Mouse (Mus musculus): ENCODE results near the gene Hnrnpdl. TPM values are rescaled to one million over a fixed set of nuclear protein-coding genes. Genes with fewer than 3 reads are reported as not detected.

Hnrnpdl gene
- total and polyA plus RNA-seq, 2 experiments from 2014 or later = 207 to 236 TPM

DNA sequence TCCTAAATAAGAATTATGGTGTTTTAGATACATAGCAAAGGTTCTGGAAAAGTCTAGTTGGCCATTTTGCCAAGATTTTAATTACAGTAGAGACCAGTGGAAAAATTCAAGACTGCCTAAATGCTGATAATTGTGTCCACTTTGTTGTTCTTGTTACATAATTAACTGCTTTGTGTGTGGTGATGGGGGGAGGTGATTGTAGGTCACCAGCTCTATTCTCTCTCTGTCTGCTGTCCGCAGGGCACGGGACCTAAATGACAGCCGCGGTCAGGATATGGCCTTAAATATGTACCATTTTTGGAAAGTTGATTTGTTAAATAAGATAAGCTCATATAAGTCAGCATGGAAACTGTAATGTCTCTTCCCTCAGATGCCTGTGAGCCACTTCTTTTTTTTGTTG, 1.8 kb upstream of the Hnrnpdl start:
- no peaks in the 10 kb centered on the region for H3K9me3 ChIP-seq (ENCODE audit: low read length)
- no peak for DNase-seq
- H3K27ac ChIP-seq (ENCODE audit: low read depth, low read length) = no peak overlapping the region
- peak overlapping the region; percentile 82 for H3K4me3 ChIP-seq (ENCODE audit: low read depth, low read length)
- ATAC-seq = no peak
- TF ChIP-seq CTCF (IDR thresholded peaks at IDR 0.05; ENCODE audit: low read depth) = no peak
- WGBS = 62% methylated on average over 4 of the region's 4 CpGs
- H3K9ac ChIP-seq = no peak overlapping the region
- H3K27me3 ChIP-seq (ENCODE audit: insufficient read depth, low read length) = no peaks in the 10 kb centered on the region
- peaks cover 8% of the 10 kb centered on the region for H3K36me3 ChIP-seq (ENCODE audit: insufficient read depth)
- peak overlapping the region; percentile 81 for H3K4me2 ChIP-seq (ENCODE audit: low read depth)
- peaks cover 17% of the 10 kb centered on the region for H3K4me1 ChIP-seq (ENCODE audit: insufficient read depth)

DNA sequence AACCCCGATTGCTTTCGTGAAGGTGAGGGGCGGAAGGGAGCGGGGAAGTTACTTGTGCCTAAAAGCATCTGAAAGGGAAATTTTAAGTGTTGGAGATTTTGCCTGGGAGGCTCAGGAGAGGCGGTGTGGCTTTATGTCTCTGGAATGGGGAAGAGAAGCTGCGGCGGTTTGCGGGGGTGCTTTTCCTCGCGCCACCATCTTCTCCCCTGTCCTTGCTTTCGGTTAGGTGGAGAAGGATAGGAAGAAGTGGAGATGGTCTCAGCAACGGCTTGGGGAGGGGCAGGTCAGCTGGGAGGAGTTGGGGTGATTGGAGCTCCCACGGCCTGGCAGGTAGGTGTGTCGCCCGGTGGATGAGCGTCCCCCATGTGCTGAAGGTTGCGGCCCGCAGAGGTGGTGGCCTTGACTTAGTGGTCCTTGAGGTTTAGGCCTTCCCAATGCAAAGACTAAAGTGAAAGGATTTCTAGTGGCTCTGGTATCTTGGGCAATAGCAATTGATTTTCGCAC, 869 bp upstream of the Hnrnpdl start:
- H3K9ac ChIP-seq = peak overlapping the region; percentile 99
- H3K27me3 ChIP-seq (ENCODE audit: insufficient read depth, low read length) = no peaks in the 10 kb centered on the region
- WGBS = 2% methylated on average over 19 of the region's 19 CpGs
- DNase-seq (no peak), ATAC-seq (peak; percentile 5)
- peaks cover 17% of the 10 kb centered on the region for H3K4me1 ChIP-seq (ENCODE audit: insufficient read depth)
- no peaks in the 10 kb centered on the region for H3K9me3 ChIP-seq (ENCODE audit: low read length)
- no peak for TF ChIP-seq CTCF (IDR thresholded peaks at IDR 0.05; ENCODE audit: low read depth)
- peak overlapping the region; percentile 81 for H3K4me2 ChIP-seq (ENCODE audit: low read depth)
- peaks cover 8% of the 10 kb centered on the region for H3K36me3 ChIP-seq (ENCODE audit: insufficient read depth)
- peak overlapping the region; percentile 100 for H3K27ac ChIP-seq (ENCODE audit: low read depth, low read length)
- H3K4me3 ChIP-seq (ENCODE audit: low read depth, low read length) = peak overlapping the region; percentile 82

GRCm38 (mm10) chr5:100038714-100039601, 506 bp downstream of the Hnrnpdl start:
- 3% methylated on average over 111 of the region's 113 CpGs for WGBS
- peaks cover 10% of the 10 kb centered on the region; the same call in 1 of the 2 replicates for H3K4me1 ChIP-seq (ENCODE audit: insufficient read depth)

GRCm38 (mm10) chr5:100037965-100038713, 1.3 kb downstream of the Hnrnpdl start:
- 0% methylated on average over 36 of the region's 45 CpGs for WGBS
- H3K36me3 ChIP-seq (ENCODE audit: insufficient read depth) = peaks cover 24% of the 10 kb centered on the region
- no peak for TF ChIP-seq CTCF (IDR thresholded peaks at IDR 0.05; ENCODE audit: low read depth)
- peak overlapping the region; percentile 99 for H3K9ac ChIP-seq
- peak; percentile 32 for ATAC-seq
- no peaks in the 10 kb centered on the region for H3K27me3 ChIP-seq (ENCODE audit: insufficient read depth, low read length)
- H3K4me3 ChIP-seq (ENCODE audit: low read depth, low read length) = peak overlapping the region; percentile 82
- H3K27ac ChIP-seq (ENCODE audit: low read depth, low read length) = peak overlapping the region; percentile 100
- peak overlapping the region; percentile 88 for H3K4me2 ChIP-seq (ENCODE audit: low read depth)
- peaks cover 9% of the 10 kb centered on the region; the same call in 1 of the 2 replicates for H3K4me1 ChIP-seq (ENCODE audit: insufficient read depth)
- H3K9me3 ChIP-seq (ENCODE audit: low read length) = no peaks in the 10 kb centered on the region
- DNase-seq = peak; percentile 92

More at GRCm38 (mm10) chr5:100038714-100039601, 506 bp downstream of the Hnrnpdl start:
- Histone ChIP-seq H3K27ac (ENCODE audit: low read depth, low read length) (peak overlapping the region; percentile 100), H3K27me3 (ENCODE audit: insufficient read depth, low read length) (no peaks in the 10 kb centered on the region), H3K4me2 (ENCODE audit: low read depth) (peak overlapping the region; percentile 88), H3K9ac (peak overlapping the region; percentile 99), H3K9me3 (ENCODE audit: low read length) (no peaks in the 10 kb centered on the region), H3K36me3 (ENCODE audit: insufficient read depth) (peaks cover 19% of the 10 kb centered on the region), H3K4me3 (ENCODE audit: low read depth, low read length) (peak overlapping the region; percentile 82)
- peak; percentile 97 for TF ChIP-seq CTCF (IDR thresholded peaks at IDR 0.05; ENCODE audit: low read depth)
- DNase-seq (peak; percentile 98), ATAC-seq (peak; percentile 74)

DNA sequence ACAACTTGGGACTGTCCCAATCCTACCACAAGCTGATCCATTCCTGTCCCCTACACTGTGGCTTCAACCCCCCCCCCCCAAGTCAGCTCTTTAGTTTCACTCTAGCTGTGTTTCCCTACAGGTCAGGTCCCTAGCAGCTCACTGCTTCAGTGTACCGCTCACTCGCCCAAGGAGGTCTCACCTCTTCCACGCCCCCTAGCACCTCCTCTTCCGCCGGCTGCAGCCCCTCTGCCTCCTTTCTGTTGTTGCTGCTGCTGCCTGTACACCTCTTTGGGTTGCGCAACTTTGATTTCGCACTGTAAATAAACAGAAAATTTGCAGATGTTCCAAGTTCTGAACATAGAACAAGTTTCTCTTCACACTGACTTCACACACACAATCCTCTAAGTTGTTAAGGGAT, 2.8 kb downstream of the Hnrnpdl start:
- Histone ChIP-seq H3K27ac (ENCODE audit: low read depth, low read length) (no peak overlapping the region), H3K4me2 (ENCODE audit: low read depth) (peak overlapping the region; percentile 88), H3K36me3 (ENCODE audit: insufficient read depth) (peaks cover 37% of the 10 kb centered on the region), H3K9me3 (ENCODE audit: low read length) (no peaks in the 10 kb centered on the region), H3K9ac (no peak overlapping the region), H3K4me3 (ENCODE audit: low read depth, low read length) (peak overlapping the region; percentile 82), H3K4me1 (ENCODE audit: insufficient read depth) (peaks cover 3% of the 10 kb centered on the region; the same call in 1 of the 2 replicates), H3K27me3 (ENCODE audit: insufficient read depth, low read length) (no peaks in the 10 kb centered on the region)
- no peak for ATAC-seq
- no peak for DNase-seq
- 14% methylated on average over 7 of the region's 7 CpGs for WGBS
- no peak for TF ChIP-seq CTCF (IDR thresholded peaks at IDR 0.05; ENCODE audit: low read depth)

- Histone ChIP-seq H3K27ac (ENCODE audit: low read depth, low read length) (no peak overlapping the region), H3K4me2 (ENCODE audit: low read depth) (peak overlapping the region; percentile 88), H3K27me3 (ENCODE audit: insufficient read depth, low read length) (no peaks in the 10 kb centered on the region), H3K4me1 (ENCODE audit: insufficient read depth) (no peaks in the 10 kb centered on the region; the same call in 1 of the 2 replicates), H3K4me3 (ENCODE audit: low read depth, low read length) (peak overlapping the region; percentile 82), H3K9ac (no peak overlapping the region), H3K36me3 (ENCODE audit: insufficient read depth) (peaks cover 41% of the 10 kb centered on the region), H3K9me3 (ENCODE audit: low read length) (no peaks in the 10 kb centered on the region)
- ATAC-seq (no peak), DNase-seq (no peak)
- peak; percentile 21; the same call in 1 of the 2 replicates for TF ChIP-seq CTCF (IDR thresholded peaks at IDR 0.05; ENCODE audit: low read depth)
- WGBS = 27% methylated on average over 7 of the region's 7 CpGs
Measured at GRCm38 (mm10) chr5:100035950-100036349, 3.5 kb downstream of the Hnrnpdl start.

Data from forebrain, postnatal 0 days (tissue).